22 mouse cellular contexts compared by ENCODE assay signal in genomic region chr3:121873572-121873971, GRCm38 (mm10). TPM values are rescaled to one million over a fixed set of nuclear protein-coding genes. Genes with fewer than 3 reads are reported as not detected.
DNase-seq lines count a peak whose midpoint lies in the region; ATAC-seq and TF ChIP-seq lines count a peak whose summit lies in the region.
"Had no signal": no experiment of that assay in that cellular context is flagged by ENCODE, and none has a peak within 500 bp of the region (broad histone marks: within the 10 kb centered on the region; RNA-seq: fewer than 3 reads in every experiment).

No protein-coding gene starts in this region.

- H3K9ac ChIP-seq in liver, adult 2 months (ENCODE audit: low read depth, low read length), result no peak overlapping the region
- H3K9ac ChIP-seq in CH12.LX (ENCODE audit: insufficient read depth, low read depth), result peak overlapping the region; percentile 63; the same call in 1 of the 2 replicates
- H3K9ac ChIP-seq in forebrain, postnatal 0 days, result no peak overlapping the region

- H3K4me1 ChIP-seq in liver, adult 2 months (ENCODE audit: control insufficient read depth, insufficient read depth, low read length), result peaks cover 25% of the 10 kb centered on the region
- peaks cover 27 to 44% of the 10 kb centered on the region in 2 experiments for H3K4me1 ChIP-seq in CH12.LX (ENCODE audit: control insufficient read depth in 1 of 2, insufficient read depth in 2 of 2)
- peaks cover 13% of the 10 kb centered on the region for H3K4me1 ChIP-seq in brown adipose tissue, adult 24 weeks (ENCODE audit: control insufficient read depth, insufficient read depth, insufficient read length, low read length)
- H3K4me1 ChIP-seq in forebrain, postnatal 0 days (ENCODE audit: insufficient read depth), result no peaks in the 10 kb centered on the region

- no peak overlapping the region for H3K4me3 ChIP-seq in liver, adult 2 months (ENCODE audit: insufficient read depth, low read depth, low read length)
- H3K4me3 ChIP-seq in CH12.LX (replicated peaks in 1 of 3; ENCODE audit: low read depth in 2 of 3, low read length in 2 of 3, poor library complexity in 1 of 3), result no peak overlapping the region
- no peak overlapping the region for H3K4me3 ChIP-seq in brown adipose tissue, adult 24 weeks (ENCODE audit: insufficient read depth, low read depth, low read length)
- no peak overlapping the region for H3K4me3 ChIP-seq in forebrain, postnatal 0 days (ENCODE audit: low read depth, low read length)

- no peak for TF ChIP-seq RAD21 in CH12.LX (IDR thresholded peaks at IDR 0.05; ENCODE audit: low read depth, low read length)

- H3K4me2 ChIP-seq in CH12.LX (ENCODE audit: insufficient read depth, low read depth, poor library complexity, severe bottlenecking), result peak overlapping the region; percentile 95
- H3K4me2 ChIP-seq in forebrain, postnatal 0 days (ENCODE audit: low read depth), result no peak overlapping the region

- ATAC-seq in forebrain, postnatal 0 days, result no peak
- ATAC-seq: activated CD4-positive, CD25-positive, alpha-beta regulatory T cell, adult 4 months; CD4-positive, CD25-positive, alpha-beta regulatory T cell, adult 4 months; Patski had no signal

- 100% methylated on average over 2 of the region's 2 CpGs for WGBS in liver, adult 2 months
- WGBS in forebrain, postnatal 0 days, result 78% methylated on average over 2 of the region's 2 CpGs

- peaks cover 4% of the 10 kb centered on the region for H3K9me3 ChIP-seq in CH12.LX (replicated peaks; ENCODE audit: low read length)
- H3K9me3 ChIP-seq in forebrain, postnatal 0 days (ENCODE audit: low read length), result no peaks in the 10 kb centered on the region
- H3K9me3 ChIP-seq: G1E had no signal

- H3K36me3 ChIP-seq in liver, adult 2 months (ENCODE audit: control insufficient read depth, insufficient read depth, low read length), result no peaks in the 10 kb centered on the region
- H3K36me3 ChIP-seq in CH12.LX (replicated peaks in 1 of 2; ENCODE audit: control insufficient read depth in 1 of 2, insufficient read depth in 1 of 2, low read length in 1 of 2), result no peaks in the 10 kb centered on the region
- no peaks in the 10 kb centered on the region for H3K36me3 ChIP-seq in forebrain, postnatal 0 days (ENCODE audit: insufficient read depth)
- H3K36me3 ChIP-seq: G1E had no signal

- no peak for DNase-seq in liver, adult 2 months (ENCODE audit: extremely low read depth, low read depth, low spot score)
- DNase-seq in liver, result no peak
- no peak for DNase-seq in CH12.LX (ENCODE audit: extremely low read depth)
- no peak for DNase-seq in forebrain, postnatal 0 days
- DNase-seq in gastrocnemius, postnatal 10 days, result no peak
- DNase-seq: adrenal gland, adult 2 months; adrenal gland, adult 8-10 months; adrenal gland, postnatal 10 days; adrenal gland, postnatal 14 days; adrenal gland, postnatal 25 days; adrenal gland, postnatal 36 days; B cell, adult 2 months; cerebellum, adult 11 months; cerebellum, adult 11-12 months; cerebellum, adult 18-20 months; cerebellum, adult 2 months; cerebellum, adult 8-10 months had no signal

- H3K27me3 ChIP-seq in liver, adult 2 months (ENCODE audit: control insufficient read depth, insufficient read depth, low read length), result no peaks in the 10 kb centered on the region
- H3K27me3 ChIP-seq in CH12.LX (replicated peaks), result no peaks in the 10 kb centered on the region
- H3K27me3 ChIP-seq in forebrain, postnatal 0 days (ENCODE audit: insufficient read depth, low read length), result no peaks in the 10 kb centered on the region
- H3K27me3 ChIP-seq: Patski had no signal

- H3K27ac ChIP-seq in liver, adult 2 months (replicated peaks; ENCODE audit: insufficient read depth, low read depth, low read length), result peak overlapping the region; percentile 46; the same call in 1 of the 2 replicates
- peak overlapping the region; percentile 100 for H3K27ac ChIP-seq in CH12.LX (ENCODE audit: insufficient read depth, low read depth)
- H3K27ac ChIP-seq in brown adipose tissue, adult 24 weeks (replicated peaks; ENCODE audit: low read depth, low read length), result peak overlapping the region; percentile 65
- no peak overlapping the region for H3K27ac ChIP-seq in forebrain, postnatal 0 days (ENCODE audit: low read depth, low read length)

- dilution Hi-C loops in CH12.LX (cut with MboI; ENCODE audit: extremely low pct_ligation_motif_present, extremely low pct_unique_long_range_greater_than_20kb, low sequenced_read_pairs), result no loop called here

- H3K79me2 ChIP-seq in liver, adult 2 months (ENCODE audit: control insufficient read depth, insufficient read depth, low read length), result no peaks in the 10 kb centered on the region
- no peaks in the 10 kb centered on the region for H3K79me2 ChIP-seq in CH12.LX (replicated peaks; ENCODE audit: control insufficient read depth, extremely low read depth, insufficient read depth, poor library complexity, severe bottlenecking)

- TF ChIP-seq POLR2A in liver, adult 2 months (IDR thresholded peaks at IDR 0.05; ENCODE audit: extremely low read depth, insufficient read depth, low read length), result no peak
- no peak for TF ChIP-seq POLR2A in CH12.LX (IDR thresholded peaks at IDR 0.05; ENCODE audit: low read depth, low read length)

- no peak for TF ChIP-seq EP300 in CH12.LX (IDR thresholded peaks at IDR 0.05; ENCODE audit: low read length)

- in situ Hi-C loops in CH12.LX (cut with MboI; ENCODE audit: low pct_ligation_motif_present, low pct_unique_long_range_greater_than_20kb, low sequenced_read_pairs), result no loop called here

- no peak for TF ChIP-seq CTCF in liver, adult 2 months (IDR thresholded peaks at IDR 0.05; ENCODE audit: low read depth, low read length)
- no peak for TF ChIP-seq CTCF in CH12.LX (conservative IDR thresholded peaks at IDR 0.05 in 1 of 2, IDR thresholded peaks at IDR 0.05 in 1 of 2; ENCODE audit: low read depth in 2 of 2, low read length in 2 of 2)
- TF ChIP-seq CTCF in forebrain, postnatal 0 days (IDR thresholded peaks at IDR 0.05; ENCODE audit: low read depth), result no peak

TF ChIP-seq in CH12.LX, 34 proteins besides CTCF, POLR2A, EP300 and RAD21:
- no peak for TF ChIP-seq MYC (IDR thresholded peaks at IDR 0.05; ENCODE audit: low read depth, low read length)
- TF ChIP-seq ZNF384 (IDR thresholded peaks at IDR 0.05; ENCODE audit: low read depth, low read length), result peak; percentile 85
- TF ChIP-seq PAX5 (IDR thresholded peaks at IDR 0.05; ENCODE audit: low read length), result no peak
- peak; percentile 52; the same call in 1 of the 2 replicates for TF ChIP-seq MEF2A (IDR thresholded peaks at IDR 0.05; ENCODE audit: borderline replicate concordance, low read depth, low read length)

RNA-seq across cellular contexts. Expression of gene Abcd3, which starts 58.5 kb away (rescaled TPM):
- total RNA-seq in liver, adult 2 months (2014; rRNA removed), result 277 and 397 TPM in 2 replicates
- polyA plus RNA-seq in liver, adult 2 months (2012; rRNA removed), result 45.5 and 49.5 TPM in 2 replicates
- 52.3 and 65.9 TPM in 2 replicates for total RNA-seq in CH12.LX (2012; rRNA removed)
- 53.5 and 56.5 TPM in 2 replicates for total RNA-seq in CH12.LX (2014; rRNA removed)
- 53.8 and 54.1 TPM in 2 replicates for polyA plus RNA-seq in CH12.LX (2012; ENCODE audit: insufficient read length, low read depth)
- 166 and 209 TPM in 2 replicates for polyA plus RNA-seq in brown adipose tissue, adult 24 weeks (2012; ENCODE audit: insufficient read depth, insufficient read length, missing spikeins)
- 57.3 and 65.7 TPM in 2 replicates for total RNA-seq in forebrain, postnatal 0 days (2014; rRNA removed)
- polyA plus RNA-seq in forebrain, postnatal 0 days (2015; fragmentation: Nextera tagmentation; extraction: Ambion mirVana), result 48.6 and 72.8 TPM in 2 replicates
- 10 to 100 TPM; 29.5 to 34.8 TPM for total RNA-seq in gastrocnemius, postnatal 10 days (2021)
